ENCODE assay signal across 16 mouse cellular contexts in the genomic region with DNA sequence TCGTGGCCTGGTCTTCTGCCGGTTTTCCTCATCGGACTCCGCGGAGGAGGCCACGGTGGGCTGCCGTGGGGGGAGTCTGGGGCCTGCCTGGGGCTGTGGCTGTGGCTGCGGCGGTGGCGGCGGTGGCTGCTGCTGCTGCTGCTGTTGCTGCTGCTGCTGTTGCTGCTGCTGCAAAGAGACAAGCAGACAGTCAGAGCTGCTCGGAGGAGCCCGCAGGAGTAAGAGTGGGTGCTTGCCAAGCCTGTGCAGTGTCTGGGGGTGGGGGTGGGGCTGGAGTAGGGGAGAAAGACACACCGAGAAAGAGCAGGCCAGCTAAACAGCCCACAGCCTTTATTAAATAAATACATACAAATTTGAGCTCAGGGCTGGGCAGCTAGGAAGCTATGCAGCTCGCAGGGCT.
DNase-seq lines count a peak whose midpoint lies in the region; ATAC-seq and TF ChIP-seq lines count a peak whose summit lies in the region.
"Had no signal": no experiment of that assay in that cellular context is flagged by ENCODE, and none has a peak within 500 bp of the region (broad histone marks: within the 10 kb centered on the region; RNA-seq: fewer than 3 reads in every experiment).

No protein-coding gene starts in this region.

- no peak overlapping the region for H3K4me3 ChIP-seq in limb, embryonic 11.5 days (ENCODE audit: low read depth, low read length)
- no peak overlapping the region for H3K4me3 ChIP-seq in limb, embryonic 10.5 days
- H3K4me3 ChIP-seq in ES-Bruce4 (ENCODE audit: low read depth, low read length), result peak overlapping the region; percentile 30; the same call in 1 of the 2 replicates
- no peak overlapping the region for H3K4me3 ChIP-seq in embryonic facial prominence, embryonic 15.5 days (replicated peaks)

- H3K9me3 ChIP-seq in limb, embryonic 11.5 days (ENCODE audit: control insufficient read depth, low read length), result no peaks in the 10 kb centered on the region
- no peaks in the 10 kb centered on the region for H3K9me3 ChIP-seq in limb, embryonic 10.5 days (replicated peaks)
- H3K9me3 ChIP-seq in ES-Bruce4 (replicated peaks; ENCODE audit: control insufficient read depth, insufficient read depth, low read length, poor library complexity, severe bottlenecking), result no peaks in the 10 kb centered on the region
- no peaks in the 10 kb centered on the region for H3K9me3 ChIP-seq in embryonic facial prominence, embryonic 15.5 days (replicated peaks)

- no peak overlapping the region for H3K9ac ChIP-seq in limb, embryonic 11.5 days (ENCODE audit: low read length)
- H3K9ac ChIP-seq in ES-Bruce4 (ENCODE audit: low read depth, poor library complexity, severe bottlenecking), result peak overlapping the region; percentile 47; the same call in 1 of the 2 replicates
- no peak overlapping the region for H3K9ac ChIP-seq in embryonic facial prominence, embryonic 15.5 days
- H3K9ac ChIP-seq: forebrain, postnatal 0 days had no signal

- no peaks in the 10 kb centered on the region for H3K36me3 ChIP-seq in limb, embryonic 11.5 days (ENCODE audit: control insufficient read depth, insufficient read depth, low read length)
- H3K36me3 ChIP-seq in limb, embryonic 10.5 days, result peaks cover 18% of the 10 kb centered on the region; the same call in 1 of the 2 replicates
- H3K36me3 ChIP-seq in ES-Bruce4 (ENCODE audit: control insufficient read depth, insufficient read depth, low read length, poor library complexity, severe bottlenecking), result no peaks in the 10 kb centered on the region
- H3K36me3 ChIP-seq in embryonic facial prominence, embryonic 15.5 days, result no peaks in the 10 kb centered on the region

- no peaks in the 10 kb centered on the region for H3K27me3 ChIP-seq in limb, embryonic 11.5 days (ENCODE audit: control insufficient read depth, insufficient read depth, low read length)
- H3K27me3 ChIP-seq in limb, embryonic 10.5 days (ENCODE audit: low read depth, poor library complexity, severe bottlenecking), result peaks cover 3% of the 10 kb centered on the region; the same call in 1 of the 2 replicates
- H3K27me3 ChIP-seq in ES-Bruce4 (ENCODE audit: control insufficient read depth, insufficient read depth, low read length, poor library complexity, severe bottlenecking), result no peaks in the 10 kb centered on the region
- no peaks in the 10 kb centered on the region for H3K27me3 ChIP-seq in embryonic facial prominence, embryonic 15.5 days

- TF ChIP-seq EP300 in ES-Bruce4 (IDR thresholded peaks at IDR 0.05; ENCODE audit: insufficient read depth, low read depth, low read length), result no peak

- ATAC-seq in frontal cortex, adult (ENCODE audit: low TSS enrichment), result peak; percentile 64
- ATAC-seq in limb, embryonic 11.5 days (ENCODE audit: insufficient number of reproducible peaks, low FRiP score, low TSS enrichment, low read depth), result no peak
- no peak; the same call in 1 of the 2 replicates for ATAC-seq in embryonic facial prominence, embryonic 15.5 days (ENCODE audit: insufficient number of reproducible peaks, low FRiP score, low TSS enrichment, low read depth)
- ATAC-seq: forebrain, postnatal 0 days had no signal

- WGBS in limb, embryonic 11.5 days, result 91% methylated on average over 15 of the region's 15 CpGs
- WGBS in limb, embryonic 10.5 days, result 91% methylated on average over 15 of the region's 15 CpGs
- 57% methylated on average over 15 of the region's 15 CpGs for WGBS in embryonic facial prominence, embryonic 15.5 days

- H3K4me1 ChIP-seq in limb, embryonic 11.5 days (ENCODE audit: control insufficient read depth, insufficient read depth, low read length), result peaks cover 7% of the 10 kb centered on the region
- peaks cover 28% of the 10 kb centered on the region for H3K4me1 ChIP-seq in limb, embryonic 10.5 days
- no peaks in the 10 kb centered on the region for H3K4me1 ChIP-seq in ES-Bruce4 (ENCODE audit: control insufficient read depth, insufficient read depth, low read length)
- peaks cover 26% of the 10 kb centered on the region for H3K4me1 ChIP-seq in embryonic facial prominence, embryonic 15.5 days

- no peak overlapping the region for H3K4me2 ChIP-seq in limb, embryonic 11.5 days (ENCODE audit: low read depth, severe bottlenecking)
- 0 out of 2 replicates have a peak overlapping the region, but pooled peaks have one; percentile 17 for H3K4me2 ChIP-seq in embryonic facial prominence, embryonic 15.5 days (replicated peaks)
- H3K4me2 ChIP-seq: heart, embryonic 11.5 days; liver, embryonic 11.5 days had no signal

- no peak for TF ChIP-seq CTCF in ES-Bruce4 (IDR thresholded peaks at IDR 0.05; ENCODE audit: low read depth, low read length)

- DNase-seq in frontal cortex, postnatal 25 days (ENCODE audit: low spot score in 2 of 2), result no peak
- DNase-seq in limb, embryonic 11.5 days (ENCODE audit: low spot score), result peak; percentile 19
- DNase-seq in limb, embryonic 10.5 days (ENCODE audit: low spot score), result no peak
- DNase-seq in spleen, adult 12 weeks (ENCODE audit: low spot score), result no peak
- DNase-seq in spleen, adult 18-20 months, result no peak
- DNase-seq: cerebellum, adult 9-10 months; forebrain, postnatal 0 days; gastrocnemius, postnatal 25 days; kidney, postnatal 10 days; right cerebral cortex, postnatal 14 days had no signal

- no peak for TF ChIP-seq POLR2A in ES-Bruce4 (IDR thresholded peaks at IDR 0.05; ENCODE audit: insufficient read depth, low read length)

- no peak overlapping the region for H3K27ac ChIP-seq in limb, embryonic 11.5 days (replicated peaks; ENCODE audit: low read depth, low read length)
- H3K27ac ChIP-seq in limb, embryonic 10.5 days, result no peak overlapping the region
- no peak overlapping the region for H3K27ac ChIP-seq in ES-Bruce4 (ENCODE audit: insufficient read depth, low read length)
- no peak overlapping the region for H3K27ac ChIP-seq in embryonic facial prominence, embryonic 15.5 days (replicated peaks)
- H3K27ac ChIP-seq: macrophage had no signal
